Mouse (Mus musculus) neutrophil, adult 5-6 weeks (primary cell): ENCODE measurements around the gene Parm1. TPM values are rescaled to one million over a fixed set of nuclear protein-coding genes. Genes with fewer than 3 reads are reported as not detected.

Experiments used
- ATAC-seq: fragments of 151-379, 151-347 bp; 2 replicates; pipeline ENCODE4 v1.8.0; 2017; ENCODE audit warnings: mild to moderate bottlenecking, moderate TSS enrichment; ENCODE audit not compliant: insufficient number of reproducible peaks, poor library complexity, low FRiP score, severe bottlenecking; ENCODE audit errors: extremely low read depth
- total RNA-seq: library from RNA; stranded (forward); fragments of 200-1000 nt; gene quantifications from 2 replicates; pipeline ENCODE4 v1.2.3, GENCODE M21; 2017

Parm1 gene
- not detected in 2 replicates for total RNA-seq

GRCm38 (mm10) chr5:91517480-91518301 is at the start of gene Parm1:
Parm1 (plus strand) TSS chr5:91517615.
- ATAC-seq, result no peak

GRCm38 (mm10) chr5:91475241-91475640 is 42.2 kb upstream of the Parm1 start:
- ATAC-seq, result no peak

GRCm38 (mm10) chr5:91476863-91477262 is 40.6 kb upstream of the Parm1 start:
- ATAC-seq, result no peak

- no peak for ATAC-seq
Observed at GRCm38 (mm10) chr5:91478673-91479072, 38.7 kb upstream of the Parm1 start.

GRCm38 (mm10) chr5:91480129-91480528 is 37.3 kb upstream of the Parm1 start:
- ATAC-seq, result no peak

GRCm38 (mm10) chr5:91484324-91484723 is 33.1 kb upstream of the Parm1 start:
- ATAC-seq, result no peak

GRCm38 (mm10) chr5:91494456-91494855 is 23.0 kb upstream of the Parm1 start:
- ATAC-seq, result no peak

- no peak for ATAC-seq
Observed at GRCm38 (mm10) chr5:91501361-91501760, 16.1 kb upstream of the Parm1 start.

- ATAC-seq, result no peak
Observed at GRCm38 (mm10) chr5:91502366-91502765, 15.0 kb upstream of the Parm1 start.

- no peak for ATAC-seq
Observed at GRCm38 (mm10) chr5:91504320-91504922, 13.0 kb upstream of the Parm1 start.

- ATAC-seq, result no peak
Observed at GRCm38 (mm10) chr5:91517077-91517476, 338 bp upstream of the Parm1 start.

GRCm38 (mm10) chr5:91518302-91518790 is 931 bp downstream of the Parm1 start:
- no peak for ATAC-seq

- ATAC-seq, result no peak
Observed at GRCm38 (mm10) chr5:91518946-91519345, 1.5 kb downstream of the Parm1 start.

GRCm38 (mm10) chr5:91519521-91519920 is 2.1 kb downstream of the Parm1 start:
- no peak for ATAC-seq

- no peak for ATAC-seq
Observed at GRCm38 (mm10) chr5:91532748-91533496, 15.5 kb downstream of the Parm1 start.

- no peak for ATAC-seq
Observed at GRCm38 (mm10) chr5:91559071-91559610, 41.7 kb downstream of the Parm1 start.

- ATAC-seq, result no peak
Observed at GRCm38 (mm10) chr5:91559711-91560110, 42.3 kb downstream of the Parm1 start.

- no peak for ATAC-seq
Observed at GRCm38 (mm10) chr5:91561394-91561793, 44.0 kb downstream of the Parm1 start.

GRCm38 (mm10) chr5:91562486-91562885 is 45.1 kb downstream of the Parm1 start:
- no peak for ATAC-seq
